Mouse (Mus musculus) brain, embryonic 14.5 days (tissue): ENCODE data around the gene Col5a3. TPM values are rescaled to one million over a fixed set of nuclear protein-coding genes. Genes with fewer than 3 reads are reported as not detected.

Source experiments
- DNase-seq: peaks from one replicate; pipeline ENCODE4 v3.0.0-alpha.2; 2011; ENCODE audit warnings: low read depth
- CTCF ChIP-seq: fragments of 200-500 bp; IDR thresholded peaks from 2 replicates; pipeline ENCODE4 v1.5.1; 2012; ENCODE audit warnings: inconsistent platforms, mild to moderate bottlenecking, moderate library complexity, borderline replicate concordance; ENCODE audit not compliant: insufficient read depth, insufficient read length; ENCODE audit errors: extremely low read depth
- POLR2A ChIP-seq: fragments of 200-500 bp; IDR thresholded peaks from 2 replicates; pipeline ENCODE4 v1.6.1; 2012; ENCODE audit warnings: mild to moderate bottlenecking, inconsistent platforms, borderline replicate concordance; ENCODE audit not compliant: poor library complexity, insufficient read depth, insufficient read length, severe bottlenecking; ENCODE audit errors: extremely low read depth
- polyA plus RNA-seq: library from polyadenylated mRNA; depleted of rRNA; stranded (reverse); fragments of >200 nt; gene quantifications from 2 replicates; pipeline ENCODE4 v1.2.3, GENCODE M21; 2012

The Col5a3 gene
- polyA plus RNA-seq, 1 experiment = 1.2 TPM

GRCm38 (mm10) chr9:20760813-20761212 is 54.1 kb downstream of the Col5a3 start:
- DNase-seq = peak; percentile 15
- no peak for TF ChIP-seq POLR2A
- no peak for TF ChIP-seq CTCF

- no peak for DNase-seq
- TF ChIP-seq POLR2A = no peak
- no peak for TF ChIP-seq CTCF
These were observed 56.0 kb downstream of the Col5a3 start for GRCm38 (mm10) chr9:20758896-20759295.

GRCm38 (mm10) chr9:20758243-20758642 is 56.6 kb downstream of the Col5a3 start:
- no peak for DNase-seq
- TF ChIP-seq CTCF = no peak
- no peak for TF ChIP-seq POLR2A

GRCm38 (mm10) chr9:20757087-20757955 is 57.5 kb downstream of the Col5a3 start:
- TF ChIP-seq CTCF (peak; percentile 67; the same call in 1 of the 2 replicates), POLR2A (no peak)
- DNase-seq = peak; percentile 71

DNA sequence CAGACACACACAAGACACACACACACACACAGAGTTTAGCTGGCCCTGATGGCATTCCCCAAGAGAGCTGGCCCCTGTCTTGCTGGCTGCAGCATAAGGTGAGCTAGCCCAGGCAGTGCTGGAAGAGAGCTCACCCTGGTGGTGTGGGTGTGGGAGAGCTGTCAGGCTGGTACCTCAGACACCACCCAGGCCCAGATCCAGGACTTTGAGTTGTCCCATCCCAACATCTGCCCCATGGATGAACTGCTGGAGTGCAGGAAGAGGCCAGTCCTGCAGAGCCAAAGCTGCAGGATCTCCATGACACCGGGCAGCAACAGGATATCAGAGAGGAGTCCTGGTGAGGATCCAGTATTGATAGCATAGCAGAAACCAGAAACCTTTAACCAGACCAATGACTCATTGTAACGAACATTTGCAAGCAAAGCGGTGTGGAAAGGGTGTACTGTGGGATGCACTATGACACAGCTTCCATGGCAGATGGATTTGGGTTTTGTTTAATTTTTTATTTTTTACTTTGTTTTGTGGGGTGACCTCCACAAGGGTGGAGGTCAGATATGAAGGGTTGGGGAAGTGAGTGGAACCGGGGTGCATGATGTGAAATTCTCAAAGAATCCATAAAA is 58.7 kb downstream of the Col5a3 start:
- no peak for DNase-seq
- TF ChIP-seq CTCF (no peak), POLR2A (no peak)

GRCm38 (mm10) chr9:20754335-20754734 is 60.5 kb downstream of the Col5a3 start:
- DNase-seq = no peak
- TF ChIP-seq POLR2A (no peak), CTCF (no peak)

DNA sequence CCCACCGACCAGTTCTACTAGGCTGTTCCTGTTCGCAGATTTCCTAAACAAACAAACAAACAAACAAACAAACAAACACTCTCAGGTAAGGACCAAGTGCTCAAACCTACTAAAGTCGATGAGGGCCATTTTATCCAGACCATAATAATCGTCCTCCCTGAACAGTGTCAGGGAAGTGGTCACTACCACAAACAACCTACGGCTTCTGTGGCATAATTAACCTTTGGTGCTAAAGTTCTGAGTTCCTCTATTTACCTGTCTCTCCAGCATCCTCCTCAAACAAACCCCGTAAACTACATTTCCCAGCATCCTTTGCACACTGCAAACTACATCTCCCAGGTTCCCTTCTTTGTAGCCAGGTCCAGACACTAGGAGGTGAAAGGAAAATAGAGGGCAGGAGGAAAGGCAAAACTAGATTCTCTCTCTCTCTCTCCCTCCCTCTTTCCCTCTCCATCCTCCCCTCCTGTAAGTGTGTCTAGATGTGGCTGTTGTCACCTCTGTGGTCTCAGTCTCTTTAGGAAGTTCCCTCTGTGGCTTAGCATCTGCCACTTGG is 63.3 kb downstream of the Col5a3 start:
- TF ChIP-seq POLR2A (no peak), CTCF (no peak)
- peak; percentile 79 for DNase-seq

GRCm38 (mm10) chr9:20749213-20749612 is 65.7 kb downstream of the Col5a3 start:
- DNase-seq = no peak
- TF ChIP-seq CTCF (no peak), POLR2A (no peak)

- no peak for DNase-seq
- TF ChIP-seq POLR2A (no peak), CTCF (no peak)
These were observed 66.3 kb downstream of the Col5a3 start for GRCm38 (mm10) chr9:20748540-20748939.

DNA sequence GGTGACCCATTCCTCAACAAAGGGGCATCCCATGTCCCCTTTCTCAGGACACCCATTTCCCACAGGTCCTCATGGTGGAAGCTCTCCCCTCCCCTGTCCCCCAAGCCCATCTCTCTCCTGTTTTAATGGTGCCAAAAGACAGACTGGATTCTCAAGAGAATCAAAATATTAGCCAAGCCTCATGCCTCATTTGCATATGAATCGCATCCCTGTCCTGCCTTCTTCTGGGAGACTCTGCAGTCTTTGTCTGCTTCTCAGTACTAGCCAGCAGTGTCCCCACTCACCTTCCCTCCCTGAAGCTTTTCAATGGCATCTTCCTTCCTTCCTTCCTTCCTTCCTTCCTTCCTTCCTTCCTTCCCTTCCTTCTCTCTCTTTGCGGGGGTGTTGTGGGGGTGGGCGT is 67.2 kb downstream of the Col5a3 start:
- TF ChIP-seq CTCF = no peak
- TF ChIP-seq POLR2A = no peak
- DNase-seq = peak; percentile 62

- peak; percentile 66 for DNase-seq
- TF ChIP-seq CTCF (no peak), POLR2A (no peak)
These were observed 68.7 kb downstream of the Col5a3 start, which contains the start of gene Olfm2 for GRCm38 (mm10) chr9:20746017-20746660. Olfm2 (minus strand) TSS chr9:20746349.
